Mouse (Mus musculus) bone marrow, adult 2 months (tissue): ENCODE measurements around the gene Krtcap2.

Experiments
- CTCF ChIP-seq: fragments of 200-500 bp; IDR thresholded peaks from 2 replicates; pipeline ENCODE4 v1.5.1; 2011; ENCODE audit warnings: low read length, control low read depth; ENCODE audit not compliant: control insufficient read depth, insufficient read depth
- POLR2A ChIP-seq: fragments of 200-500 bp; IDR thresholded peaks from 2 replicates; pipeline ENCODE4 v1.6.1; 2011; ENCODE audit warnings: low read depth, mild to moderate bottlenecking, control low read depth, low read length, borderline replicate concordance; ENCODE audit not compliant: control insufficient read depth

DNA sequence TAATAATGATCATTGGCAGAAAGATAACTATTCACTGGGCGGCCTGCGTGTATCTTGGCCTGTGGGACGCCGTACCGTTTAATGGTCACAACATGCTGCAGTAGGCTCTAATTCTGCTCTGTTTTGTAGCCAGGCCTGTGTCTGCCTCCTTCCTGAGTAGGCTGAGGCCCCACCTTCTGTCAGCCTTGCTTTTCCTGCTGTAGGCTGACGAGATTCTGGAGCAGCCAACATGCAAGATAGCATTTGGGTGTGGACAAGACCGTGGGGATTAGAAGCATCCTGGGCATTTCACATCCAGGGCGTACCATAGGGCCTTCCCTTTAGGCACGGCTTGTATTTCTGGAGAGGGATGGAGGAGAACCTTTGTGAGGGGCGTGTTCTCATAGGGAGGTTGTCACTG is 16.7 kb downstream of the Krtcap2 start:
- no peak for TF ChIP-seq POLR2A
- TF ChIP-seq CTCF, result no peak
